Mouse (Mus musculus) layer of hippocampus, adult 18-20 months (tissue): ENCODE results near the gene Coro2b. TPM values are rescaled to one million over a fixed set of nuclear protein-coding genes. Genes with fewer than 3 reads are reported as not detected.
"Not testable (repeated sequence)": the region's sequence is repeated elsewhere in the genome, so short reads cannot be mapped to it uniquely, and the experiment has no call there.

ENCODE experiments used
- DNase-seq, 2 experiments: peaks; one replicate each; pipeline ENCODE4 v3.0.0; 2022; ENCODE audit warnings: low spot score in 2 of 2
- total RNA-seq, 2 experiments: library from RNA; stranded (reverse); gene quantifications; 2 replicates each; pipeline ENCODE4 v1.2.3; 2021

Coro2b gene
- total RNA-seq, 2 experiments from 2014 or later, result 214 to 231 TPM

- no peak for DNase-seq
Measured at GRCm38 (mm10) chr9:62450355-62450754, 86.5 kb downstream of the Coro2b start.

DNA sequence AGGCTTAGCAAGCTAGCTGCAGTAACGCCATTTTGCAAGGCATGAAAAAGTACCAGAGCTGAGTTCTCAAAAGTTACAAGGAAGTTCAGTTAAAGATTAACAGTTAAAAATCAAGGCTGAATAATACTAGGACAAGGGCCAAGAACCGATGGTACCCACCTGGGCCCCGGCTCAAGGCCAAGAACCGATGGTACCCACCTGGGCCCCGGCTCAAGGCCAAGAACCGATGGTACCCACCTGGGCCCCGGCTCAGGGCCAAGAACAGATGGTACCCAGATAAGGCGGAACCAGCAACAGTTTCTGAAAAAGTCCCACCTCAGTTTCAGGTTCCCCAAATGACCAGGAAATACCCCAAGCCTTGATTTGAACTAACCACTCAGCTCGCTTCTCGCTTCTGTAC, 89.5 kb downstream of the Coro2b start:
- DNase-seq, result not testable (repeated sequence)

GRCm38 (mm10) chr9:62438755-62439101, 98.1 kb downstream of the Coro2b start:
- peak; percentile 55 to 63 for DNase-seq

DNA sequence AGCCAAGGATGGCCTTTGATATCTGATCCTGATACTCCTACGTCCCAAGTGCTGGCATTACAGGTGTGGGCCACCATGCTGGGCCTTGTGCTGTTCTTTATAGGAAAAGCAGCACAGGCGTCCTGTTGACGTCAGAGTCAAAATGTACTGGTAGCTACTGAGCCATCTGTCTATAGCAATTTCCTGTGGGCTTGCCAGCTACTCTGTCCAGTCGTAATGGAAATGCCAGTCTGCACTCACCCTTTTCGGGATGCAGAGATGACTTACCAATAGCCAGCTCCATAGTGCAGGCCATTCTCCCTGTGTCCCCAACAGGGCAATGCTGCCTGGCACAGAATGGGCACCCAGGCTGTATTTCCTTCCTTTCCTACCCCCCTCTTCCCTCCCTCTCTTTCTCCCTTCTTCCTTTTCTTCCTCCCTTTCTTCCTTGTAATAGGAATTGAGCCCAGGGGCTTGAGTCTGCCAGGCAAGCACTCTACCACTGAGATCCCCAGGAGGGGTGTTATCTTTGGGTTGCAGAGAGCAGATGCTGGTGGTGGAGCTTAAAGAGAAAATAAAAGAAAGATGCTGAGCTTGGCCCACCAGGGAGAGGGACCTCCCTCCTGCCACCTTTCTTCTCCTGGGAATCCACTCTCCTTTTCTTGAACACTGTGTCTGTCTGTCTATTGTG, 98.6 kb downstream of the Coro2b start:
- no peak for DNase-seq

DNA sequence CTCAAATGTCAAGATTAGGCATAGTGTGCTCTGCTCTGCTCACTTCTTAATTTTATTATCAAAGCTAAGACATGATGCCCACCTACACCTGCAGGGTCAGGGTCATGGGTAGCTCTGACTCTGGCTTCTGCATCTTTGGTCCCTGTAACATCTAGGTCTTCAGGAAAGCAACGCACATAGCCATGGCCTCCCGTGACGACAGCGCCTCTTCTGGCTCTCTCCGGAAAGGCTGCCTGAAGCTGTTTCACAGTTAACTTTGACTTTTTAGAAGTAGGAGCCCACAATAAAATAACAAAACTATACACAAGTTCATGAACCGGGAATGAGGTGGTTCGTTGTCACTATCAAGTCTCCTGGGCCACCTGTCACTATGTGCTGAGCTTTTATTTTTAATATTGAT, 99.4 kb downstream of the Coro2b start:
- DNase-seq, result no peak

GRCm38 (mm10) chr9:62435613-62436318, 101.1 kb downstream of the Coro2b start:
- peak in 1 of 2 experiments; percentile 79 for DNase-seq

DNA sequence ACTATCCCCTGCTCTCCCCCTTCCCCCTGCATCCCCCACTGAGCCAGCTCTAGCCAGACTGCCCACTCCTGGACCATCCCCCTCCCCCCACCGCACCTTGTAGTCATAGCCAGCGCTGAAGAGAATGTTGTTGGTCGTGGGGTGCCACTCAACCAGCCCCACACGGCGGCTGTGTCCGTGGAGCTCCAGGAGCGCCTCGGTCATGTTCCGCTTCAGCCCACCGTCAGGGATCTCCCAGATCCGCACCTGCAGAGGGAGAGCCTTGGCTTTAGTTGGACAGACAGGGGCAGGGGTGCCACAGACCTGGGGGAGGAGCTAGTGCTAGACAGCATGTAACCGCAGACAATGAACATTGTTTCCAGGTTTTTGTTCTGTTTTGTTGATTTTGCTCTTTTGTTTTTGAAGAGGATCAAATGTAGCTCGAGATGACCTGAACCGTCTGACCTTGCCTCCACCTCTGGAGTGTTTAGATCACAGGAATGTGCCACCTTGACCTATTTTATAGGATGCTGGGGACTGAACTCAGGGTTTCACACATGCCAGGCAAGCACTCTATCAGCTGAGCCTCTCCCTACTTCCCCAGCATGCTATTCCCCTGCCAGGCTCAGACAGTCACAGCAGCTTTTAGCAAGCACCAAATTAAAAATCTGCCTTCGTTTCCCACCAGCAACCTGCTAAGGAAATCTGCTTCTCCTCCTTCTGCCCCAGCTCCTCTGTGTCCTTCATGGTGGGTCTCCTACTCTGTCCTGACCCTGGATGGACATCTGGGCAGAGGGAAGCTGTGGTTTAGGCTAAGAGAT, 104.4 kb downstream of the Coro2b start:
- DNase-seq, result no peak

GRCm38 (mm10) chr9:62430741-62431140, 106.1 kb downstream of the Coro2b start:
- no peak for DNase-seq

DNA sequence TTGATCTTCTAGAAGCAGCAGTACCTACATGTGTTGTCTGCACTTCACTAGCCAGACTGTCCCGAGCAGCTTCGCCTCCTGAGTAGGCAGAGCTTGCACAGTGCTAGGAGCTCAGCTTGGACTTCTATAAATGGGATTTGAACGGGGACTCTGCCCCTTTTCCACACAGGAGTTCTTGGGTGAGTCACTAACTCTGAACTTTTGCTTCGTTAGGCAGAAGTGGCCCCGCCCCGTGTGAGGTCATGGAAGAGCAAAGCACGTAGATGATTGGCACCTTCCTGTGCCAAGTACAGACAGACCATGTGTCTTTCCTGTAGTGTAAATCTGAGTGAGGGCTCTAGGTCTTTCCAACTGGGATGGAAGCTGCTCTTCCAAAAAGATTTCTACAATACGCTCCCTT, 109.8 kb downstream of the Coro2b start:
- no peak for DNase-seq

DNA sequence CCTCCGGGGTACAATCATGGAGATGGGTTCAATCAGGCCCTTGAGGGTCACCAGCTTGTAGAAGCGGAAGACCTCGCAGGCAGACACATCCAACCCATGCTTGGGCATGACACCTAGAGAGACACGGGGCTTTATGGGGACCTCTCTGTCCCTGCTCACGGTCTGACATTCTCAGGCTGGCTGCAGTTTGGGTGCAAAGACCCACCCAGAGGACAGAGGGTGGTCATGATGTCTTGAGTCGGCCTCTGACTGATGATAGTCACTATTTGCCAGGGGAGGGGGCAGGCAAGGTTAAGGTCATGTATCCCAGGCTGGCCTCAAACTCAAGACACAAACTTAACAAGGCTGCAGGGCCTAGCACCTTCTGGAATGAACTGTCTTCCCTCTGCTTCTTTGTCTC, 110.3 kb downstream of the Coro2b start:
- DNase-seq, result no peak

- DNase-seq, result no peak
Measured at GRCm38 (mm10) chr9:62426021-62426420, 110.8 kb downstream of the Coro2b start.

DNA sequence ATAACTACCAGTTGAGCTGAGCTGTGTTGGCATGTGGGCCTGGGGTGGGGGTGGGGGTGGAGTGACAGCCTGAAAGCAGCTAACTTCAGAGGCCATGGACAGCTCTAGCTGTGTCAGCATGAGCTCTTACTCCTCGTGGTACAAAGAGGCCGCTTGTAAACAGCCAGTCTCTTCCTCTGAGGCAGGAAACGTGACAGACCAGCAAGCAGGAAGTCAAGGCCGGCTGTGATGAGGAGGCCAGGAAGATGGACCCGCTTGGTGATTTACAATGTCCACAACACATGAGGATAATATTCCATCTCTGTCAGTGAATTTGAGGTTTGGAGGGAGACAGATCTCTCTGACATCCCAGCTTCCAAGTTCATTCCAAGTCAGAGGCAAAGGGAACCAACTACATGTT, 111.6 kb downstream of the Coro2b start:
- DNase-seq, result no peak

GRCm38 (mm10) chr9:62423871-62424270, 113.0 kb downstream of the Coro2b start:
- DNase-seq, result no peak

DNA sequence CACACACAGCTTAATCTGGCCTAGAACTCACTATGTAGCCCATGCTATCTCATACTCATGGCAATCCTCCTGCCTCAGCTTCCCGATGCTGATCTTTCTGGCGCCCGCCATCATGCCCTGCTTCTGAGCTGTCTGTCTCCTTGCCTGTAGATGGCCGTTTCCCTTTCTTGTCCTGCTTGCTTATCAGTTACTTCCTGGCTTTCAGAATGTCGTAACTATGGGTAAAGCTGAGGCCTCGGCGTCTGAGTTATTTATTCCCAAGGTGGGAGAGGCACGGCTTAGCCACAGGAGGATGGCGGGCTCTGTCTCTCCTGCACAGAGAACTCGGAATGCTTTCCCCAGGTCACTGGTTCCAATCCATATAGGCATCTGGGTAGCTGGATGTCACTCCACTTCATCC, 113.9 kb downstream of the Coro2b start:
- DNase-seq, result no peak

DNA sequence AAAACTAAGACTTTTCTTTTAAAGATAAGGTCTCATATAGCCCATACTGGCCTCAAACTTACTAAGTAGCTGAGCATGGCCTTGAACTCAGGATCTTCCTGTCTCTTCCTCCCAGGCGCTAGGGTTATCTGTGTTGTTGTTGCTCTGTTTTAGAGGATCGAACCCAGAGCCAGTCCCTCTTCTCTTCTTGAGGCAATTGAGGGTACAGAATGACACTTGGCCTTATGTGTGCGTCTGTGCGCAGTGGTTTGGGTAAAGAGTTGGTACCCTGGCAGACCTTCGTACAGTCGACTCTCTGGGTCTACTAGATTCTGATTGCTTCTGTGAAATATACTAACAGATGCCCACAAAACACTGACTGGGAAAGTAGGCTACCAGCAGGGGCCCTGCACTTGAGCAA, 114.9 kb downstream of the Coro2b start:
- DNase-seq, result no peak

GRCm38 (mm10) chr9:62421027-62421426, 115.8 kb downstream of the Coro2b start:
- peak; percentile 63 to 77 for DNase-seq

DNA sequence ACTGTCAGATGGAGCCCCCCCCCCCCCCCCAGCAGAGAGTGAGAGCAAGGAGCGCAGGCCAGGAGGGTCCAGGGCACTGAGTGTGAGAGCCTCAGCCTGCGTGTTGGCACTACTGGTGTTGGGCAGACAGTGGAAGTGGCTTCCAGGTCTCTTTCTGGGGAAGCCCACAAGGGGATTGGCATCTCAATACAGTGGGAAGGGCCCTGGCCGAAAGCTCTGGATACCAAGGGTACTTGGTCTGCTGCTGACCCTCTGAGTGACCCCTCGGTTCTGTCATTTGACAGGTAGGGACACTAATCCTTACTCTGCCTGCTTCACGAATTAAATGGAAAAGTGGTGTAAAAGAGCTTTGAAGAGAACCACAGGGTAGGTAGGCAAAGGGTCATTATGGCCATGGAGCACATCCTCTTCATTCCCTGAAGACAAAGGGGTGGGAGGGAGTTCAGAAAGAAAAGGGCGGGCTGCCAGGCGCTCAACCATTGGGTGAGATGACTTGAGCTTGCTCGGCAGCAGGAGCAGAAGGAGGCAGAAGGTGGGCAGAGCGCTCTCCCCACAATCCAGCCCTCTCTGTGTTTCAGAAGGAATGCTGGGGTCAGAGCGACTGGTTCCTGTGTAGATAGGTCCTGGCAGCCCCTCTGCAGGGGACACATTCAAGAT, 116.5 kb downstream of the Coro2b start:
- DNase-seq, result no peak

DNA sequence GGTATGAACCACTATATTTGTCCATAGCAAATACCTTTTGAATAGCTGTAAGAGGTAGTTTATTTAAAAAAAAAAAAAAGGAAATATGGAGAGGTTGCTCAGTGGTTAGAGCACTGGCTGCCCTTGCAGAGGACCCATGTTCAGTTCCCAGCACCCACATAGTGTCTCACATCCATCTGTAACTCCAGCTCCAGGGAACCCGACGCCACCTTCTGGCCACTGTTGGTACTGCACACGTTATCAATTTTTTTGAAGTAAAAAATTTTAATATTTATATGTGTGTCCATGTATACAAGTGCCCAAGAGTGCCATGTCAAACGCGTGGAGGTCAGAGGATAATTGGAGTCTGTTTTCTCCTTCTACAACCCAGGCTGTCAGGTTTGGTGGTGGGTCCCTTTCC, 118.1 kb downstream of the Coro2b start:
- no peak for DNase-seq

GRCm38 (mm10) chr9:62407357-62408146, 129.3 kb downstream of the Coro2b start:
- DNase-seq, result no peak

- DNase-seq, result no peak
Measured at GRCm38 (mm10) chr9:62406423-62407013, 130.3 kb downstream of the Coro2b start.
